Mouse (Mus musculus) Patski (cell line): ENCODE measurements around the gene Zfand2b. TPM values are rescaled to one million over a fixed set of nuclear protein-coding genes. Genes with fewer than 3 reads are reported as not detected.
A peak's percentile ranks its signal among the peaks of the same experiment; 100 is the strongest.

Experiments
- ATAC-seq: fragments of 100-300 bp; one replicate; pipeline ENCODE4 v1.8.0; 2021
- CTCF ChIA-PET: fragments of 350-600 bp; sonication (Branson Sonifier 250); formaldehyde crosslinking; loops from one replicate; lab custom pipeline; 2022; ENCODE audit warnings: inconsistent platforms; lab: Charles Lee
- POLR2A ChIA-PET: fragments of 350-600 bp; sonication (Branson Sonifier 250); formaldehyde crosslinking; loops from one replicate; lab custom pipeline; 2022; ENCODE audit warnings: antibody characterized with exemption, inconsistent platforms; lab: Charles Lee
- DNase-seq: peaks from one replicate; pipeline ENCODE4 v3.0.0-alpha.2; 2011; ENCODE audit warnings: low read depth, low spot score
- H3K27me3 ChIP-seq: fragments of 371-371 bp; one replicate; pipeline ENCODE4 v1.5.1; 2021
- CTCF ChIP-seq: fragments of 100-300 bp; IDR thresholded peaks from one replicate; pipeline ENCODE4 v1.5.1; 2021
- in situ Hi-C: fragments of 300-500 bp; cut with MboI; formaldehyde crosslinking; loops from 3 replicates; pipeline ENCODE4 v1.11.1; 2018; ENCODE audit warnings: low pct_unique_long_range_greater_than_20kb, mixed read lengths
- polyA plus RNA-seq: library from polyadenylated mRNA; unstranded; gene quantifications from one replicate; pipeline ENCODE4 v1.2.3, GENCODE M21; 2021

Zfand2b gene
- polyA plus RNA-seq, 1 experiment from 2014 or later, result 27.0 TPM

- peak; percentile 84 for DNase-seq
- ATAC-seq, result peak; percentile 48
- ChIA-PET POLR2A (interaction anchor here (0.9 to 1.3 kb wide), 3 partner anchors 27 to 38 kb away, joined by 3 read pairs; no protein-coding TSS in a partner anchor), CTCF (interaction anchor here (0.9 to 1.0 kb wide), 3 partner anchors 9 to 41 kb away, joined by 3 to 4 read pairs (median 3); partner anchors contain the start of gene Tuba4a)
- H3K27me3 ChIP-seq, result no peaks in the 10 kb centered on the region
- TF ChIP-seq CTCF, result no peak
- in situ Hi-C loops, result no loop called here
Measured at GRCm38 (mm10) chr1:75210136-75211087, 42.0 kb downstream of the Zfand2b start, which contains the start of the genes Glb1l and Stk16. Gene Glb1l, minus strand, starts transcription at chr1:75210813. Gene Stk16, plus strand, starts transcription at chr1:75210838.

GRCm38 (mm10) chr1:75211141-75211708 lies 42.8 kb downstream of the Zfand2b start:
- no peak for TF ChIP-seq CTCF
- in situ Hi-C loops, result no loop called here
- no peaks in the 10 kb centered on the region for H3K27me3 ChIP-seq
- ATAC-seq (no peak), DNase-seq (no peak)
- POLR2A ChIA-PET, result interaction anchor here (0.9 to 1.3 kb wide), 2 partner anchors 26 to 38 kb away, joined by 3 read pairs; no protein-coding TSS in a partner anchor
- CTCF ChIA-PET, result interaction anchor here (1.0 kb wide), 1 partner anchor 40 kb away, joined by 3 read pairs; no protein-coding TSS in a partner anchor

- TF ChIP-seq CTCF, result no peak
- ATAC-seq (no peak), DNase-seq (no peak)
- in situ Hi-C loops, result no loop called here
- no peaks in the 10 kb centered on the region for H3K27me3 ChIP-seq
- ChIA-PET POLR2A (no interaction called here), CTCF (no interaction called here)
Measured at GRCm38 (mm10) chr1:75212542-75212941, 44.1 kb downstream of the Zfand2b start.

- in situ Hi-C loops, result no loop called here
- POLR2A ChIA-PET, result interaction anchor here (1.7 kb wide), 1 partner anchor 21 kb away, joined by 7 read pairs; the partner anchor contains the start of genes Ankzf1 and Atg9a
Measured at GRCm38 (mm10) chr1:75213096-75213495, 44.6 kb downstream of the Zfand2b start.

GRCm38 (mm10) chr1:75214442-75214841 lies 46.0 kb downstream of the Zfand2b start:
- in situ Hi-C loops, result no loop called here
- CTCF ChIA-PET, result interaction anchor here (0.9 to 2.2 kb wide), 3 partner anchors 21 to 37 kb away, joined by 3 to 6 read pairs (median 4); no protein-coding TSS in a partner anchor
- TF ChIP-seq CTCF, result no peak
- H3K27me3 ChIP-seq, result no peaks in the 10 kb centered on the region
- POLR2A ChIA-PET, result interaction anchor here (1.5 to 1.7 kb wide), 2 partner anchors 22 kb away, joined by 7 to 8 read pairs; partner anchors contain the start of genes Ankzf1, Atg9a and Dnajb2
- peak; percentile 79 for DNase-seq
- ATAC-seq, result peak; percentile 86

More at GRCm38 (mm10) chr1:75213096-75213495, 44.6 kb downstream of the Zfand2b start:
- ATAC-seq (no peak), DNase-seq (no peak)
- TF ChIP-seq CTCF, result no peak
- H3K27me3 ChIP-seq, result no peaks in the 10 kb centered on the region
- CTCF ChIA-PET, result interaction anchor here (2.2 kb wide), 1 partner anchor 38 kb away, joined by 6 read pairs; no protein-coding TSS in a partner anchor

GRCm38 (mm10) chr1:75214886-75215285 lies 46.4 kb downstream of the Zfand2b start:
- ATAC-seq (no peak), DNase-seq (no peak)
- in situ Hi-C loops, result no loop called here
- no peaks in the 10 kb centered on the region for H3K27me3 ChIP-seq
- POLR2A ChIA-PET, result interaction anchor here (1.5 kb wide), 1 partner anchor 21 kb away, joined by 8 read pairs; the partner anchor contains the start of gene Dnajb2
- no peak for TF ChIP-seq CTCF
- CTCF ChIA-PET, result interaction anchor here (0.9 to 2.2 kb wide), 3 partner anchors 20 to 37 kb away, joined by 3 to 6 read pairs (median 4); no protein-coding TSS in a partner anchor

- ATAC-seq (no peak), DNase-seq (no peak)
- in situ Hi-C loops, result no loop called here
- H3K27me3 ChIP-seq, result no peaks in the 10 kb centered on the region
- CTCF ChIA-PET, result interaction anchor here (1.2 kb wide), 1 partner anchor 20 kb away, joined by 3 read pairs; the partner anchor contains the start of gene Dnajb2
- POLR2A ChIA-PET, result no interaction called here
- TF ChIP-seq CTCF, result no peak
Measured at GRCm38 (mm10) chr1:75215785-75216184, 47.3 kb downstream of the Zfand2b start.

- in situ Hi-C loops, result no loop called here
- ATAC-seq (no peak), DNase-seq (no peak)
- TF ChIP-seq CTCF, result no peak
- ChIA-PET POLR2A (interaction anchor here (1.8 to 2.9 kb wide), 2 partner anchors 19 to 22 kb away, joined by 5 to 13 read pairs; partner anchors contain the start of gene Dnajb2), CTCF (interaction anchor here (1.1 to 1.2 kb wide), 2 partner anchors 17 to 37 kb away, joined by 3 to 4 read pairs; no protein-coding TSS in a partner anchor)
- no peaks in the 10 kb centered on the region for H3K27me3 ChIP-seq
Measured at GRCm38 (mm10) chr1:75216797-75217585, 48.5 kb downstream of the Zfand2b start.

- ChIA-PET CTCF (no interaction called here), POLR2A (interaction anchor here (1.8 to 2.9 kb wide), 2 partner anchors 18 to 21 kb away, joined by 5 to 13 read pairs; partner anchors contain the start of gene Dnajb2)
- in situ Hi-C loops, result no loop called here
- ATAC-seq (no peak), DNase-seq (no peak)
- no peaks in the 10 kb centered on the region for H3K27me3 ChIP-seq
- TF ChIP-seq CTCF, result no peak
Measured at GRCm38 (mm10) chr1:75217893-75218226, 49.4 kb downstream of the Zfand2b start.
